Mouse (Mus musculus) effector memory CD4-positive, alpha-beta T cell, adult 7 months (primary cell): ENCODE data around the gene Krtap5-3. TPM values are rescaled to one million over a fixed set of nuclear protein-coding genes. Genes with fewer than 3 reads are reported as not detected.

ENCODE experiments used
- polyA plus RNA-seq: library from polyadenylated mRNA; unstranded; fragments of 100-300 nt; shearing (Covaris generic); gene quantifications from one replicate; pipeline ENCODE4 v1.2.1, GENCODE M21; 2017

The Krtap5-3 gene
- polyA plus RNA-seq: not detected

DNA sequence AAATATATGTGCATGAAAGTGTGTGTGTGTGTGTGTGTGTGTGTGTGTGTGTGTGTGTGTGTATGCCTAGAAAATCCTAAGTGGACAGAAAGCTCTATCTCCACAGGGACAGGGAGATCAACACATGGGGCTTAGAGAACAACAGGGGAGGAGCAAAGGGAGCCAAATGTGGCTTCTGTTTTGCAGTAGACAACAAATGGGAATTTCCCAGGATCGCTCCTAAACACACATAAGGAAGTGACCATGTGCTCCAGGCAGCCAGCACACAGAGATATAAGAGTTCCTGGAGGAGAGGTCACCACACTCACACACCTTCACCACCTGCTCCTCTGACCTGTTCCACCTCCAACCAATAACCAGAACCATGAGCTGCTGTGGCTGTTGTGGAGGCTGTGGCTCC, at the start of gene Krtap5-3:
Krtap5-3 (plus strand) TSS at position 301 of the 400 bp plus-strand sequence.

DNA sequence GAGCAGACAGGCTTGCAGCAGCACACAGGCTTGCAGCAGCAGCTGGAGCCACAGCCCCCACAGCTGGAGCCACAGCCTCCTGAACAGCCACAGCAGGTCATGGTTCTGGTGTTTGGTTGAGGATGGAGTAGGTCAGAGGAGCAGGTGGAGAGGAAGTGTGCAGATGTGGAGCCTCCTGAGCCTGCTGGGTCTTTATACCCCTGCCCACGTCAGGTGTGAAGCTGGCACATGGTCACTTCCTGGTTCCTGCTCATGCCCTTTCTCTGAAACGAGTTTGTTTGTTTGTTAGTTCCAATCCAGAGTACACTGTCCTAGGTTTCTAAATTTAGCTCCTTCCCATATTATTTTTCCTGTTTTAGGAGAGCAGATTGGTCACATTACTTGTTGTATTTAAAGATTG, 44.2 kb upstream of the Krtap5-3 start, which contains the start of gene Gm29735:
Gm29735 (minus strand) TSS at position 101 of the 400 bp plus-strand sequence.

DNA sequence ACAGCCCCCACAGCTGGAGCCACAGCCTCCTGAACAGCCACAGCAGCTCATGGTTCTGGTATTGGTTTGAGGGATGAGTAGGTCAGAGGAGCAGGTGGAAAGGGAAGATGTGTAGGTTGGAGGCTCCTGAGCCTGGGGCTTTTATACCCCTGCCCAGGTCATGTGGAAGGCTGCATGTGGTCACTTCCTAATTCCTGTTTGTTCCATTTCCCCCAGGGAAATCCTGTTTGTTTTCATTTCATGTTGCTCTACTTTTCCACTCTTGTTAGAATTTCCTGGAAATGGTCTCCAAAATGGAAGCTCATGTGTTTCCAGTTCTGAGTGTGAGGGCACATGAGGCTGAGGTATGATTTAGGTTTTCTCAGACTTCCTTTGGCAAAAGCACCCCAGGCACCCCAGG, 35.5 kb upstream of the Krtap5-3 start, which contains the start of gene Gm4553:
Gm4553 (minus strand) TSS at position 101 of the 400 bp plus-strand sequence.

DNA sequence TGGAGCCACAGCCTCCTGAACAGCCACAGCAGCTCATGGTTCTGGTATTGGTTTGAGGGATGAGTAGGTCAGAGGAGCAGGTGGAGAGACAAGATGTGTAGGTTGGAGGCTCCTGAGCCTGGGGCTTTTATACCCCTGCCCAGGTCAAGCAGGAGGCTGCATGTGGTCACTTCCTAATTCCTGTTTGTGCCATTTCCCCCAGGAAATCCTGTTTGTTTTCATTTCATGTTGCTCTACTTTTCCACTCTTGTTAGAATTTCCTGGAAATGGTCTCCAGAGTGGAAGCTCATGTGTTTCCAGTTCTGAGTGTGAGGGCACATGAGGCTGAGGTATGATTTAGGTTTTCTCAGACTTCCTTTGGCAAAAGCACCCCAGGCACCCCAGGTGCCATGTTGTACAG, 25.3 kb upstream of the Krtap5-3 start, which contains the start of gene Krtap5-2:
Krtap5-2 (minus strand) TSS at position 101 of the 400 bp plus-strand sequence.

DNA sequence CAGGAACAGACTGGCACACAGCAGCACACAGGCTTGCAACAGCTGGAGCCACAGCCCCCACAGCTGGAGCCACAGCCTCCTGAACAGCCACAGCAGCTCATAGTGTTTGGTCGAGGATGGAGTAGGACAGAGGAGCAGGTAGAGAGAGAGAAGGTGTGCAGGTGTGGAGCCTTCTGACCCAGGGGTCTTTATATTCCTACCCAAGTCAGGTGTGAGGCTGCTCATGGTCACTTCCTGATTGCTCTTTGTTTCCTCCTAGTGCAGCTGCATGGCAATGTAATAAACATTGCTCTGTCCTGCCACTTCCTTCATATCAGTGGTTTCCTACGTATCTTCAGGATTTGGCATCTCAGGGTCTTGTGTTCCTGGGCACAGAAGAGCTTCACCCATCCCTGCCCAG, 10.9 kb upstream of the Krtap5-3 start, which contains the start of gene Gm10153:
Gm10153 (minus strand) TSS at position 101 of the 400 bp plus-strand sequence.

DNA sequence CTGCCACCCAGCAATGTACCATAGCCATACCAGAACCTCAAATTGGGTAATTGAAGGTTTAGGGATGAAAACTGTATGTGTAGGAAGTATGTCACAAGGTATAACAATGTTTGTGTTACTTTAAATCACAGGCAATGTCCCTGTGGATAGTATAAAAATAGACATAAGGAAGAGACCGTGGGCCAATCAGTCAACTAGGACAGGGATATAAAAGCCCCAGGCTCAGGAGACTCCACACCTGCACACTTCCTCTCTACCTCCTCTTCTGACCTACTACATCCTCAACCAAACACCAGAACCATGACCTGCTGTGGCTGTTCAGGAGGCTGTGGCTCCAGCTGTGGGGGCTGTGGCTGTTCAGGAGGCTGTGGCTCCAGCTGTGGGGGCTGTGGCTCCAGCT, 10.4 kb downstream of the Krtap5-3 start, which contains the start of gene Gm7579:
Gm7579 (plus strand) TSS at position 301 of the 400 bp plus-strand sequence.

DNA sequence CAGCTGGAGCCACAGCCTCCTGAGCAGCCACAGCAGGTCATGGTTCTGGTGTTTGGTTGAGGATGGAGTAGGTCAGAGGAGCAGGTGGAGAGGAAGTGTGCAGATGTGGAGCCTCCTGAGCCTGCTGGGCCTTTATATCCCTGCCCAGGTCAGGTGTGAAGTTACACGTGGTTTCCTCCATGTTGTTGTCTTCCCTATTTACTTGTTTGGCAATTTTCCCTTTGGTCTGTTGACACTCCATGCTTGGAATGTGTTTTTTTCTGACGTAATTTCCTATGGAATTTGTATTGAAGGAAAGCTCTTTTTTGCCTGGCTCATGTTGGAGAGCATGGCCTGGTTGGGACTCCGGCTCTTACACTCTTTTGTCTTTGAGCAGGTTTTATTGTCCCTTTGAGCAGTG, 28.7 kb downstream of the Krtap5-3 start, which contains the start of gene Krtap5-5:
Krtap5-5 (minus strand) TSS at position 101 of the 400 bp plus-strand sequence.

DNA sequence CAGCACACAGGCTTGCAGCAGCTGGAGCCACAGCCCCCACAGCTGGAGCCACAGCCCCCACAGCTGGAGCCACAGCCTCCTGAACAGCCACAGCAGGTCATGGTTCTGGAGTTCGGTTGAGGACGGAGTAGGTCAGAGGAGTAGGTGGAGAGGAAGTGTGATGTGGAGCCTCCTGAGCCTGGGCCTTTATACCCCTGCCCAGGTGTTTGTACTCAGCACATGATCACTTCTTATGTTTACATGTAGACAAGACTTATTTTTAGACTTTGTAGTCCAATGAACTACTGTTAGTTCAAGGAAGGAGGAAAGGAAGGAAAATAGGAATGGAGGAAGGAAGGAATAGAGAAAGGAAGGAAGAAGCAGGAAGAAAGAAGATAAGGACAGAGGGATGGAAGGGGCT, 39.8 kb downstream of the Krtap5-3 start, which contains the start of gene Gm40460:
Gm40460 (minus strand) TSS at position 101 of the 400 bp plus-strand sequence.

Other genes starting within 250 kb of the Krtap5-3 start
- 132 TPM for gene Mob2, start 140.3 kb upstream of the Krtap5-3 start, polyA plus RNA-seq
- 32.7 TPM for gene Dusp8, start 105.5 kb upstream of the Krtap5-3 start, polyA plus RNA-seq
- gene Gm45618, start 80.6 kb upstream of the Krtap5-3 start, polyA plus RNA-seq: 1.2 TPM
- not detected for gene Gm39115, start 65.3 kb upstream of the Krtap5-3 start, polyA plus RNA-seq
- not detected for gene Gm45337, start 56.8 kb upstream of the Krtap5-3 start, polyA plus RNA-seq
- not detected for gene Gm29735, start 44.3 kb upstream of the Krtap5-3 start, polyA plus RNA-seq
- not detected for gene Gm4553, start 35.6 kb upstream of the Krtap5-3 start, polyA plus RNA-seq
- not detected for gene Krtap5-2, start 25.4 kb upstream of the Krtap5-3 start, polyA plus RNA-seq
- gene Gm10153, start 11.0 kb upstream of the Krtap5-3 start, polyA plus RNA-seq: not detected
- gene Gm7579, start 10.5 kb downstream of the Krtap5-3 start, polyA plus RNA-seq: not detected
- not detected for gene Krtap5-5, start 28.6 kb downstream of the Krtap5-3 start, polyA plus RNA-seq
- not detected for gene Gm40460, start 39.7 kb downstream of the Krtap5-3 start, polyA plus RNA-seq
- not detected for gene Gm2431, start 57.0 kb downstream of the Krtap5-3 start, polyA plus RNA-seq
- gene Gm4559, start 73.0 kb downstream of the Krtap5-3 start, polyA plus RNA-seq: not detected
- not detected for gene Krtap5-1, start 95.8 kb downstream of the Krtap5-3 start, polyA plus RNA-seq
- not detected for gene Krtap5-4, start 102.2 kb downstream of the Krtap5-3 start, polyA plus RNA-seq
- 44.4 TPM for gene Ifitm10, start 172.4 kb downstream of the Krtap5-3 start, polyA plus RNA-seq
- 28.2 TPM for gene Gm49369, start 181.3 kb downstream of the Krtap5-3 start, polyA plus RNA-seq
- gene Ctsd, start 186.7 kb downstream of the Krtap5-3 start, polyA plus RNA-seq: 419 TPM
- not detected for gene Syt8, start 233.5 kb downstream of the Krtap5-3 start, polyA plus RNA-seq
- gene Tnni2, start 240.4 kb downstream of the Krtap5-3 start, polyA plus RNA-seq: not detected